Mouse (Mus musculus) bone marrow, adult 2 months (tissue): ENCODE data around the gene Tcte2. TPM values are rescaled to one million over a fixed set of nuclear protein-coding genes. Genes with fewer than 3 reads are reported as not detected.
"Not testable (repeated sequence)": the region's sequence is repeated elsewhere in the genome, so short reads cannot be mapped to it uniquely, and the experiment has no call there.

Source experiments
- H3K27ac ChIP-seq: fragments of 200-500 bp; 2 replicates; pipeline ENCODE4 v1.5.1; 2012; ENCODE audit warnings: low read depth, mild to moderate bottlenecking, control low read depth, inconsistent platforms, low read length; ENCODE audit not compliant: control insufficient read depth, poor library complexity, insufficient read depth
- H3K4me1 ChIP-seq: fragments of 200-500 bp; 2 replicates; pipeline ENCODE4 v1.6.1; 2011; ENCODE audit warnings: low read length; ENCODE audit not compliant: control insufficient read depth, insufficient read depth
- H3K4me3 ChIP-seq: fragments of 200-500 bp; replicated peaks from 2 replicates; pipeline ENCODE3; 2011; ENCODE audit warnings: mild to moderate bottlenecking, low read depth, low read length, control low read depth; ENCODE audit not compliant: control insufficient read depth
- CTCF ChIP-seq: fragments of 200-500 bp; IDR thresholded peaks from 2 replicates; pipeline ENCODE4 v1.5.1; 2011; ENCODE audit warnings: low read length, control low read depth; ENCODE audit not compliant: control insufficient read depth, insufficient read depth
- POLR2A ChIP-seq: fragments of 200-500 bp; IDR thresholded peaks from 2 replicates; pipeline ENCODE4 v1.6.1; 2011; ENCODE audit warnings: low read depth, mild to moderate bottlenecking, control low read depth, low read length, borderline replicate concordance; ENCODE audit not compliant: control insufficient read depth
- WGBS: fragments of 180-500 bp; shearing (Covaris S2); methylation state at CpG from one replicate; pipeline ENCODE4 v1.1.7; 2018; 5-methylcytosine and 5-hydroxymethylcytosine counted together
- polyA plus RNA-seq: library from polyadenylated mRNA; stranded (reverse); fragments of >200 nt; gene quantifications from 2 replicates; pipeline ENCODE4 v1.2.4, GENCODE M21; 2011; ENCODE audit warnings: low replicate concordance; ENCODE audit not compliant: missing spikeins, insufficient read depth, insufficient read length

Tcte2 gene
- polyA plus RNA-seq, 1 experiment = 4.1 TPM

- Histone ChIP-seq H3K4me1 (no peaks in the 10 kb centered on the region), H3K27ac (no peak overlapping the region), H3K4me3 (no peak overlapping the region)
- 64% methylated on average over 2 of the region's 2 CpGs for WGBS
- TF ChIP-seq POLR2A = no peak
- TF ChIP-seq CTCF = no peak
Measured at GRCm38 (mm10) chr17:13777676-13778075, 16.1 kb upstream of the Tcte2 start.

GRCm38 (mm10) chr17:13769256-13769655 lies 7.6 kb upstream of the Tcte2 start:
- 83% methylated on average over 3 of the region's 3 CpGs for WGBS
- Histone ChIP-seq H3K4me1 (no peaks in the 10 kb centered on the region), H3K4me3 (no peak overlapping the region), H3K27ac (no peak overlapping the region)
- no peak for TF ChIP-seq POLR2A
- no peak for TF ChIP-seq CTCF

- TF ChIP-seq POLR2A (no peak), CTCF (no peak)
- Histone ChIP-seq H3K4me1 (no peaks in the 10 kb centered on the region), H3K27ac (no peak overlapping the region), H3K4me3 (no peak overlapping the region)
- 82% methylated on average over 1 of the region's 1 CpGs for WGBS
Measured at GRCm38 (mm10) chr17:13768531-13768930, 6.9 kb upstream of the Tcte2 start.

- not testable (repeated sequence) for H3K4me3 ChIP-seq, H3K27ac ChIP-seq, H3K4me1 ChIP-seq
- 84% methylated on average over 2 of the region's 2 CpGs for WGBS
Measured at GRCm38 (mm10) chr17:13764911-13765310, 3.3 kb upstream of the Tcte2 start.

GRCm38 (mm10) chr17:13763819-13764218 lies 2.2 kb upstream of the Tcte2 start:
- 54% methylated on average over 1 of the region's 1 CpGs for WGBS
- Histone ChIP-seq H3K27ac (no peak overlapping the region), H3K4me3 (no peak overlapping the region), H3K4me1 (no peaks in the 10 kb centered on the region)
- no peak for TF ChIP-seq CTCF
- TF ChIP-seq POLR2A = no peak

GRCm38 (mm10) chr17:13760675-13761178 lies 898 bp downstream of the Tcte2 start:
- WGBS = under 1% methylated on average over 71 of the region's 72 CpGs
- no peaks in the 10 kb centered on the region for H3K4me1 ChIP-seq
- no peak overlapping the region for H3K27ac ChIP-seq
- H3K4me3 ChIP-seq = peak overlapping the region; percentile 42
- no peak for TF ChIP-seq POLR2A
- TF ChIP-seq CTCF = no peak

DNA sequence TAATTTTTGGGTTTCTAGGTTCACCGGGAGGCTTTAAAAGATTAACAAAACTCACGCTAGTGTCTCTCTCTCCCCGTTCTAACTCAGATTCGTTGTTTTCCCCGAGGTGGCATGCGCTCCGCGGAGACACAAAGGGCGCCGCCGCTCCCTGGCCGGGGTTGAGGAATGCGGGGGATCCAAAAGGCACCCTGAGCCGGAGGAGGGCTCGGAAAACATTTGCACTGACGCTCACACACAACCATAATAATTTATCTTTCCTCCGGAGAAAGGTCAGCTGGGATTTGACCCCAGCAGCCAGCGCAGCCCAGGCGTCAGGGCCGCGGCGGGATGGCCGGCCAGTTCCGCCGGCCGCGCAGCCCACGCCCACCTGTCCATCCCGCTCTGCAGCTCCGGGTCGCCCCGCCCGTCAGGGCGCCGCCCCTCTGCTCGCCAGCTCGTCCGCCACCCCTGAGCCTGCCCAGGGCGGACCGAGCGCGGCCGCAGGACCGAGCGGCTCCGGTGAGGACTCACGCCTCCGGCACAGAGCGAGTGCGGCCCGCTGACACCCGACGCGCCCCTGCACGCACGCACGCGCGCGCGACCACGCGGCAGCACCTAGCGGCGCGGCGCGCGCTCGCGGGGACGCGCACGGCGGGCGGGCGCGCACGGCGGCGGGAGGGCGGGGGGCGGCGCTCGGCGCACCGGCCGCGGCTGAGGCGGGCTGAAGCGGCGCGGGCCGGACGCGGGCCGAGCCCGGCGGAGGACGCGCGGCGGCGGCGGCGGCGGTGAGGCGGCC lies 1.6 kb downstream of the Tcte2 start, which contains the start of gene Afdn:
Gene Afdn (plus strand): TSS at position 687 of the 775 bp plus-strand sequence.
- Histone ChIP-seq H3K4me1 (no peaks in the 10 kb centered on the region), H3K4me3 (peak within 1 kb of the TSS; percentile 55), H3K27ac (no peak within 1 kb of the TSS; the same call in 1 of the 2 replicates)
- TF ChIP-seq POLR2A (no peak), CTCF (no peak)
- 16% methylated on average over 108 of the region's 108 CpGs for WGBS

GRCm38 (mm10) chr17:13759156-13759852 lies 2.3 kb downstream of the Tcte2 start:
- TF ChIP-seq POLR2A = no peak
- TF ChIP-seq CTCF = no peak
- Histone ChIP-seq H3K4me3 (no peak overlapping the region), H3K4me1 (no peaks in the 10 kb centered on the region), H3K27ac (no peak overlapping the region)
- 59% methylated on average over 13 of the region's 13 CpGs for WGBS
